Mouse (Mus musculus): ENCODE measurements around the gene Parvb. TPM values are rescaled to one million over a fixed set of nuclear protein-coding genes. Genes with fewer than 3 reads are reported as not detected.

Parvb gene
- polyA plus RNA-seq, 1 experiment from 2014 or later: 2.8 TPM

DNA sequence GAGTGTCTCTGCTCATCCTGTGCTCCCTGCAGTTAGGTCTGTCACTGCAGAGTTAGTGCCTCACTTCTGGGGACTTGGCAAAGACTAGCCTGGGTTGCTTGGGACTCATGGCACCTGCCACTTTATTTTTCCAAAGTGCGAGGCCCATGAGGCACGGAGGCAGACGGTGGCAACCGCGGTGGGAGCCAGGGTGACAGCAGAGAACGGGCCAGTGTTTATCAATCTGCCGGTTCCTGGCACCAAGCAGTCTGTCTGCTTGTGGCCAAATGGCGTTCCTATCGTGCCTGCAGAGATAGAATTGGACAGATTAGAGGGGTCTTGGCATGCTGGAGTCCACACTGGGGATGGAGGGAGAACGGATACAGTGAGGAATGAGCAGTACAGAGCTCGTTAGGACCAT lies 78.4 kb downstream of the Parvb start:
- H3K4me1 ChIP-seq (replicated peaks; ENCODE audit: control insufficient read depth, insufficient read depth, low read length): peaks cover 4% of the 10 kb centered on the region; the same call in 1 of the 2 replicates
- no peak for ATAC-seq
- no peaks in the 10 kb centered on the region for H3K9me3 ChIP-seq (ENCODE audit: control insufficient read depth)
- no peak overlapping the region for H3K9ac ChIP-seq (ENCODE audit: low read depth, low read length)
- WGBS: 69% methylated on average over 11 of the region's 11 CpGs
- H3K4me2 ChIP-seq (replicated peaks; ENCODE audit: low read depth): no peak overlapping the region
- no peaks in the 10 kb centered on the region for H3K36me3 ChIP-seq (ENCODE audit: control insufficient read depth, insufficient read depth)
- no peaks in the 10 kb centered on the region for H3K27me3 ChIP-seq (replicated peaks; ENCODE audit: control insufficient read depth, insufficient read depth, low read length)
- H3K4me3 ChIP-seq (ENCODE audit: low read depth, low read length): no peak overlapping the region
- TF ChIP-seq CTCF (IDR thresholded peaks at IDR 0.05; ENCODE audit: low read depth): no peak
- no peak overlapping the region for H3K27ac ChIP-seq (ENCODE audit: low read depth, low read length)

DNA sequence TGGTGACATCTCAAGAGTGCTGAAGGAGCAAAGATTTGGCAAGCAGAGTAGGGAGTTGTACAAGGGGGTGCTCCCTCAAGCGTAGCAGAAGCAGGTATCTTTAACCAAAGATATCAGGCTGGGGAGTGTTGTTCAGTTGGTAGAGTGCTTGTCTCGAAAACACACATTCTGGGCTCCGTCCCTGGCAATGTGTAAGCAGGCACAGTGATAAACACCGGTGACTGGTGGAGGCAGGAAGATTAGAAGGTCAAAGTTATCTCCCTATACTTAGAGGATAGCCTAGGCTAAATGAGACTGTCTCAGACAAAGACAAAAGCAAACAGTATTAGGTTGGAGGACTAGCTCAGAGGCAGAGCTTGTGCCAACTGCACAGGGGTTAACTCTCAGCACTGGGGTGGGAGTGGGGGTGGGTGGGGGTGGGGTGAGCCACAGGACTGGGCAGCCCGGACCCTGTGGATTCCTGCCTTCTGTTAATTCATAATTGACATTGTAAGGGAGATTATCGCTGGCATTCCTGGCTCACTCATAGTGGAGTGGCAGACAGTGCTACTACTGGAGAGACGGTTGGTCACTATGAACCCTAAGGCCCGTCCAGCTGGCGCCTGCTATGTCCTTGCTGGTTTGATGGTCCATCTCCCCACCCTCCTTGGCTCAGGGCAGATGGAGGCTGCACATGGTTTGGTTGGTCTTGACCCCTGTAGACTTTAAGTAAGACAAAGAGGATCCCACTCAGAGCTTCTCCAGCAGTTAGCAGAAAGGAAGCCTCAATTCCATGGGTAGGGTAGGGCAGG lies 79.6 kb downstream of the Parvb start:
- Histone ChIP-seq H3K4me2 (replicated peaks; ENCODE audit: low read depth) (no peak overlapping the region), H3K27ac (ENCODE audit: low read depth, low read length) (no peak overlapping the region), H3K4me1 (replicated peaks; ENCODE audit: control insufficient read depth, insufficient read depth, low read length) (peaks cover 4% of the 10 kb centered on the region; the same call in 1 of the 2 replicates), H3K9me3 (ENCODE audit: control insufficient read depth) (no peaks in the 10 kb centered on the region), H3K36me3 (ENCODE audit: control insufficient read depth, insufficient read depth) (no peaks in the 10 kb centered on the region), H3K9ac (ENCODE audit: low read depth, low read length) (no peak overlapping the region), H3K4me3 (ENCODE audit: low read depth, low read length) (no peak overlapping the region), H3K27me3 (replicated peaks; ENCODE audit: control insufficient read depth, insufficient read depth, low read length) (no peaks in the 10 kb centered on the region)
- no peak for TF ChIP-seq CTCF (IDR thresholded peaks at IDR 0.05; ENCODE audit: low read depth)
- 68% methylated on average over 9 of the region's 9 CpGs for WGBS
- ATAC-seq: no peak

DNA sequence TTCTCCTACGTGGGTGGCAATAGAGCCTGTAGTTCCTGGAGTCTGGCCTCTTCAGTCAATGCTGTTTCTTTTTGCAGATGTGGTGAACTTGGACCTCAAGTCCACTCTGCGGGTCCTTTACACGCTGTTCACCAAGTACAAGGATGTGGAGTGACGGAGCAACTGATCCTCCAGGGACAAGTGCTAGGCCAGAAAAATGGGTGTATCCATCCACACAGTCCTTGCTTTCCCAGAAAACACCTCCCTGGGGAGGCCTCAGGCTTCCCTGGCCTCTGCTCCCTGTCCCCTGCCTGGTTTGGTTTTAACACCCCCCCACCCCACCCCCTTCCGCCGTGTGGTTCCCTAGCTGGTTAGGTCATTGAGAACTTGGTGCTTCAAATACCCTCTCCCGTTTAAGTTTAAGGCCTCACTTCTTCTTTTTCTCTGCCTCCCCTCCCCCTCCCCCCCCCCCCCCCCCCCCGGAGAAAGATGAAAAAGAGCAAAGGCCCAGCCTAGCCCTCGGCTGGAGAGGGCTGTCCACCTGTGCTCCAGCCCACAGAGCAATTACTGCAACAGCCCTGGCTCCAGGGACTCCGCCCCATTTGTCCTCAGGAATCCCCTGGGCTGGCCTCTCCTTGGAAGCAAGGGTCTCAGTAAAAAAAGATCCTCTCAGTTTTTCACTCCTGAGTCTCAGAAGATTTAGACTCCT lies 81.2 kb downstream of the Parvb start:
- H3K4me2 ChIP-seq (replicated peaks; ENCODE audit: low read depth): no peak overlapping the region
- 51% methylated on average over 8 of the region's 10 CpGs for WGBS
- H3K27me3 ChIP-seq (replicated peaks; ENCODE audit: control insufficient read depth, insufficient read depth, low read length): no peaks in the 10 kb centered on the region
- no peaks in the 10 kb centered on the region for H3K36me3 ChIP-seq (ENCODE audit: control insufficient read depth, insufficient read depth)
- peaks cover 4% of the 10 kb centered on the region; the same call in 1 of the 2 replicates for H3K4me1 ChIP-seq (replicated peaks; ENCODE audit: control insufficient read depth, insufficient read depth, low read length)
- no peak overlapping the region for H3K9ac ChIP-seq (ENCODE audit: low read depth, low read length)
- ATAC-seq: no peak
- no peak overlapping the region for H3K27ac ChIP-seq (ENCODE audit: low read depth, low read length)
- no peak for TF ChIP-seq CTCF (IDR thresholded peaks at IDR 0.05; ENCODE audit: low read depth)
- H3K4me3 ChIP-seq (ENCODE audit: low read depth, low read length): no peak overlapping the region
- no peaks in the 10 kb centered on the region for H3K9me3 ChIP-seq (ENCODE audit: control insufficient read depth)

DNA sequence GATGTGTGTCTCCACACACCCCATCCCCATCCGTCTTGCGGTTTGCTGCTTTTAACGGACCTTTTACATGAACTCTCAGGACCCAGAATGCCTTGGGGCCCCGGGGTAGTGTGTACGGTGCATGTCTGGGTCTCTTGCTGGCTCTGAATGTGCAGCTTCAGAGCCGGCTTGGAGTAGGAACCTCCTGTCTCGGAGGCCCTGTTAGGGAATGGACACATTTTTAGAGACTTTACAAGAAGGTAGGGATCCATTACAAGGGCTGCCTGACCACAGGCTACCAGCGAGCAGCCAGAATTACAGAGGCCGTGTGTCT lies 81.7 kb downstream of the Parvb start:
- Histone ChIP-seq H3K27me3 (replicated peaks; ENCODE audit: control insufficient read depth, insufficient read depth, low read length) (no peaks in the 10 kb centered on the region), H3K4me3 (ENCODE audit: low read depth, low read length) (no peak overlapping the region), H3K27ac (ENCODE audit: low read depth, low read length) (no peak overlapping the region), H3K4me1 (replicated peaks; ENCODE audit: control insufficient read depth, insufficient read depth, low read length) (peaks cover 4% of the 10 kb centered on the region; the same call in 1 of the 2 replicates), H3K9me3 (ENCODE audit: control insufficient read depth) (no peaks in the 10 kb centered on the region), H3K9ac (ENCODE audit: low read depth, low read length) (no peak overlapping the region), H3K36me3 (ENCODE audit: control insufficient read depth, insufficient read depth) (no peaks in the 10 kb centered on the region), H3K4me2 (replicated peaks; ENCODE audit: low read depth) (no peak overlapping the region)
- ATAC-seq: no peak
- WGBS: 41% methylated on average over 9 of the region's 9 CpGs
- TF ChIP-seq CTCF (IDR thresholded peaks at IDR 0.05; ENCODE audit: low read depth): no peak

DNA sequence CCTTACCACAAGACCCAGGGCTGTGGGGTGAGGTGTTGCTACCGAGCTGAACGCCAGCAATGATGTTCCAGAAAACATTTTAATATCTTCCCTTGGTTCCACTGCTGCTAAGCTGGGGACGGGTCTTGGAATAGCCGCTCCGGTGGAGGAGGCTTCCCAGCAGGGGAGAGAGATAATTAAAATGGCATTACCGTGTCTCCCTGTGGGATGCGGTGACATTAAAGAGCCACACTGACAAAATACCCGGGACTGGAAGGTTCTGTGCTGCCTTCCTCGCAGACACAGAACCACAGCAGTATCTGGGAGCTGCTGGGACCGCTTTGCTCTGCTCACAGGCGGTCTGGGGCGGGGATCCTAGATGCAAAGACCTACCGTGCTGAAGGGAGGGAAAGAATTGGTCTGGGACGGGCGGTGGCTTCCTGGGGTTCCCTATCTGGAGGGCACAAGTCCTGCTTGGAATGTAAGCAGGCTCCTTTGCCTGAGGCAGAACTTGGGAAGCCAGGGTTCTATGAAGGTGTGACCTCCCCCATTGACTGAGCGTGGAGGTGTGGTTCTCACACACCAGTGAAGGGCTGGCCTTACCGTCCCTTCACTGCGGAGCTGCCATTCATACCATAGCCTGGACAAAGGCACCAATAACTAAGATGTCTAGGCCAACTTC lies 82.7 kb downstream of the Parvb start:
- Histone ChIP-seq H3K9me3 (ENCODE audit: control insufficient read depth) (no peaks in the 10 kb centered on the region), H3K9ac (ENCODE audit: low read depth, low read length) (no peak overlapping the region), H3K36me3 (ENCODE audit: control insufficient read depth, insufficient read depth) (no peaks in the 10 kb centered on the region), H3K4me1 (replicated peaks; ENCODE audit: control insufficient read depth, insufficient read depth, low read length) (peaks cover 4% of the 10 kb centered on the region; the same call in 1 of the 2 replicates), H3K4me2 (replicated peaks; ENCODE audit: low read depth) (no peak overlapping the region), H3K27me3 (replicated peaks; ENCODE audit: control insufficient read depth, insufficient read depth, low read length) (no peaks in the 10 kb centered on the region), H3K4me3 (ENCODE audit: low read depth, low read length) (no peak overlapping the region), H3K27ac (ENCODE audit: low read depth, low read length) (no peak overlapping the region)
- WGBS: 60% methylated on average over 18 of the region's 18 CpGs
- no peak for ATAC-seq
- TF ChIP-seq CTCF (IDR thresholded peaks at IDR 0.05; ENCODE audit: low read depth): no peak

Data from intestine, postnatal 0 days (tissue).